Mouse (Mus musculus) liver, embryonic 14.5 days (tissue): Measurements from ENCODE around the gene Gap43. TPM values are rescaled to one million over a fixed set of nuclear protein-coding genes. Genes with fewer than 3 reads are reported as not detected.

Experiments used
- ATAC-seq: fragments of 200-750 bp; cut with Nextera tagmentation; 2 replicates; pipeline ENCODE4 v1.8.0; 2017; ENCODE audit warnings: moderate number of reproducible peaks, mild to moderate bottlenecking, moderate library complexity; ENCODE audit not compliant: insufficient read depth
- DNase-seq, 3 experiments: peaks; one replicate each; pipeline ENCODE4 v3.0.0-alpha.2; 2012 to 2013; ENCODE audit warnings: low read depth in 3 of 3, low spot score in 3 of 3
- H3K27ac ChIP-seq: fragments of 300-500 bp; sonication (generic); 2 replicates; pipeline ENCODE4 v1.5.1; 2014; ENCODE audit warnings: moderate library complexity, mild to moderate bottlenecking, control low read depth, inconsistent platforms
- H3K27me3 ChIP-seq: fragments of 300-500 bp; sonication (generic); 2 replicates; pipeline ENCODE4 v1.6.1; 2014; ENCODE audit warnings: mild to moderate bottlenecking, low read length, moderate library complexity; ENCODE audit not compliant: control insufficient read depth, insufficient read depth
- H3K36me3 ChIP-seq: fragments of 300-500 bp; sonication (generic); replicated peaks from 2 replicates; pipeline ENCODE4 v1.6.1; 2014; ENCODE audit warnings: low read depth; ENCODE audit not compliant: control insufficient read depth, insufficient read depth
- H3K4me1 ChIP-seq, 2 experiments: fragments of 200-500 bp in 1 of 2; fragments of 300-500 bp in 1 of 2; sonication (generic) in 1 of 2; replicated peaks; 2 replicates each; pipeline ENCODE4 v1.6.1; 2012 to 2014; ENCODE audit warnings: antibody characterized with exemption in 1 of 2, inconsistent platforms in 1 of 2, low read length in 1 of 2; ENCODE audit not compliant: control insufficient read depth in 2 of 2, insufficient read depth in 2 of 2
- H3K4me2 ChIP-seq: fragments of 300-500 bp; sonication (generic); 2 replicates; pipeline ENCODE4 v1.6.1; 2014; ENCODE audit warnings: low read depth, mild to moderate bottlenecking, control low read depth, moderate library complexity
- H3K4me3 ChIP-seq, 2 experiments: fragments of 200-500 bp in 1 of 2; fragments of 300-500 bp in 1 of 2; sonication (generic) in 1 of 2; 2 replicates each; pipeline ENCODE4 v1.5.1; 2012 to 2014; ENCODE audit warnings: low read depth in 2 of 2, low read length in 2 of 2, mild to moderate bottlenecking in 2 of 2, control low read depth in 1 of 2, inconsistent platforms in 1 of 2, moderate library complexity in 1 of 2; ENCODE audit not compliant: insufficient read depth in 1 of 2
- H3K9ac ChIP-seq: fragments of 300-500 bp; sonication (generic); replicated peaks from 2 replicates; pipeline ENCODE4 v1.6.1; 2014; ENCODE audit warnings: mild to moderate bottlenecking, control low read depth, moderate library complexity
- H3K9me3 ChIP-seq: fragments of 300-500 bp; sonication (generic); 2 replicates; pipeline ENCODE4 v1.6.1; 2016; ENCODE audit warnings: low read length, mixed read lengths; ENCODE audit not compliant: control insufficient read depth
- CTCF ChIP-seq: IDR thresholded peaks from 2 replicates; pipeline ENCODE4 v1.5.1; 2016; ENCODE audit warnings: antibody characterized with exemption, low read depth, control low read depth
- EP300 ChIP-seq: IDR thresholded peaks from 2 replicates; pipeline ENCODE4 v1.6.1; 2016; ENCODE audit warnings: antibody characterized with exemption, low read depth
- WGBS: fragments of 180-500 bp; shearing (Covaris S2); extraction: QIAGEN DNeasy Blood & Tissue Kit; methylation state at CpG from one replicate; pipeline ENCODE4 v1.1.7; 2014; ENCODE audit not compliant: insufficient replicate concordance; 5-methylcytosine and 5-hydroxymethylcytosine counted together
- polyA plus RNA-seq, 2 experiments: library from polyadenylated mRNA; depleted of rRNA in 1 of 2; stranded (reverse) in 1 of 2; unstranded in 1 of 2; fragments of >200 nt; fragmentation: Nextera tagmentation in 1 of 2; extraction: Ambion mirVana in 1 of 2; gene quantifications; 2 replicates each; pipeline versions ENCODE4 v1.2.1 to v1.2.3; 2012 to 2014

The Gap43 gene
- polyA plus RNA-seq, 2 experiments: 3.1 to 3.8 TPM

DNA sequence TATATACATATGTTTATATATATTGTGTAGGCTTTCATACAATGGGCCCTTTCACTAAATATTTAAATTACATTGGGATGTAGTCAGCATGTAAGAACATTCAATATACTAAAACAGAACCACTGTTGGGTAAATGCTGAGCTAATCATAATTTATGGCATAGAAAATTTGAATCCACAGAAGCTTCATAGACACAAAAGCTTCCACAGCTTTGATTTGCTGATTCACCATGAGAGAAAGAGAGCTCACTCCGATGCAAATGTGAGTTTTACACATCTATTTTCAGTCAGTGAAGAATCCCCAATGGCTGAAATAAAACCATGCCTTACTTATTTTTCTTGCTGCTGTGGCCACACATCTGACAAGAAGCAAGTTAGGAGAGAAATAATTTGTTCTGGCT lies 69.2 kb downstream of the Gap43 start:
- H3K4me1 ChIP-seq: no peaks in the 10 kb centered on the region
- 68% methylated on average over 1 of the region's 1 CpGs for WGBS
- no peaks in the 10 kb centered on the region for H3K36me3 ChIP-seq
- H3K27me3 ChIP-seq: no peaks in the 10 kb centered on the region
- no peak for DNase-seq
- no peak overlapping the region for H3K9ac ChIP-seq
- TF ChIP-seq EP300 (no peak), CTCF (no peak)
- no peak for ATAC-seq
- H3K4me3 ChIP-seq: no peak overlapping the region
- no peaks in the 10 kb centered on the region for H3K9me3 ChIP-seq
- H3K4me2 ChIP-seq: no peak overlapping the region
- H3K27ac ChIP-seq: no peak overlapping the region

GRCm38 (mm10) chr16:42269587-42269967 lies 70.9 kb downstream of the Gap43 start:
- H3K4me1 ChIP-seq: no peaks in the 10 kb centered on the region
- no peak overlapping the region for H3K4me3 ChIP-seq
- H3K9me3 ChIP-seq: no peaks in the 10 kb centered on the region
- TF ChIP-seq EP300 (no peak), CTCF (no peak)
- no peak overlapping the region for H3K27ac ChIP-seq
- ATAC-seq (no peak), DNase-seq (no peak)
- H3K9ac ChIP-seq: no peak overlapping the region
- 54% methylated on average over 2 of the region's 2 CpGs for WGBS
- H3K4me2 ChIP-seq: no peak overlapping the region
- H3K27me3 ChIP-seq: no peaks in the 10 kb centered on the region
- H3K36me3 ChIP-seq: no peaks in the 10 kb centered on the region

- ATAC-seq (no peak), DNase-seq (no peak)
- no peaks in the 10 kb centered on the region for H3K9me3 ChIP-seq
- no peaks in the 10 kb centered on the region for H3K4me1 ChIP-seq
- no peak overlapping the region for H3K27ac ChIP-seq
- TF ChIP-seq CTCF (no peak), EP300 (no peak)
- 31% methylated on average over 2 of the region's 2 CpGs for WGBS
- no peak overlapping the region for H3K4me2 ChIP-seq
- no peak overlapping the region for H3K4me3 ChIP-seq
- no peaks in the 10 kb centered on the region for H3K27me3 ChIP-seq
- no peaks in the 10 kb centered on the region for H3K36me3 ChIP-seq
- H3K9ac ChIP-seq: no peak overlapping the region
Observed at GRCm38 (mm10) chr16:42268843-42269586, 71.4 kb downstream of the Gap43 start.

DNA sequence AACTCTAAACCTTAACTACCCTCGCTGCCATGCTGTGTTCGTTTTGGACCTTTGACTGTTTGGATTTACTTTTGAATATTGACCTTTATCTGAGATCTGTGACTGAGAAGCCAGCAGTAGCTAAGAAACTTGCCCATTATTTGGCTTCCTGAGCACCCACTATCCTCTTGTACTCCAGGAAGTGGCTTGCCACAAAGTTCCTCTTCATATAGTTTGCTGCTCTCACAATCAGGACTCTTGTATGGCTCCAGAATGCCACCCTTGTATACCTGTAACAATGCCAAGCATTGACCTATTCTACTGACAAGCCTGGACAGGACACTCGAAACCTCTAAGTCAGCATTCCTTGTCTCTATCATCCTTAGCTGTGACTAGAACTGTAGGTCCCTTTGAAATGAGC lies 75.3 kb downstream of the Gap43 start:
- Histone ChIP-seq H3K9me3 (no peaks in the 10 kb centered on the region), H3K4me3 (no peak overlapping the region), H3K27ac (no peak overlapping the region), H3K9ac (no peak overlapping the region), H3K4me2 (no peak overlapping the region), H3K36me3 (no peaks in the 10 kb centered on the region), H3K4me1 (no peaks in the 10 kb centered on the region), H3K27me3 (no peaks in the 10 kb centered on the region)
- DNase-seq (no peak), ATAC-seq (no peak)
- 10% methylated on average over 3 of the region's 3 CpGs for WGBS
- no peak for TF ChIP-seq CTCF
- no peak for TF ChIP-seq EP300

DNA sequence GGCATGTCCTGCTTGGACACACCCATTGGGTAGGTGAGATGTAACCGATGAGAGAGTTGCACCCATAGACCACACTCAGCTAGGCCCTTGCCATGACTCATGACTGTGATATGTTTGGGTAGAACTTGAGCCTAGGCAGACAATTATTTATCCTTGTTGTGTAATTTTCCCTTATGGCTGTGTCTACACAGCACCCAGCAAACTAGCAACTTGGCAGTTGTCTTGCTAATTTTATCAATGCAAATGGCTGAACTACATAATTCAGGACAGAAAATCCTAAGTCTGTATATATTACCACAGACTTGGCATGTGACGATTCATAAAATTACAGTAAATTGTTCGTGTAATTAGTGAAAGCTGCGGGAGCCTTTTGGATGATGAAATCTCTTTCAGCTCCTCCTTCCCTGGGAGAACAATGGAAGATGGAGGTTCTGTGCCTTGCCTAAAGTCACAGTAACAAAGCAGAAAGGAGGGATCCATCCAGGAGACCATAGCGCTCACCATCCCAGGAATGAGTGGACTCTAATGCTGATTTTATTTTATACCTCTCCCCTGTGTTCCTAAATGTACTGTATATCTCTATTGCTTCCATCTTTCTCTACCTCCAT lies 77.4 kb downstream of the Gap43 start:
- no peak overlapping the region for H3K27ac ChIP-seq
- no peak for DNase-seq
- H3K9me3 ChIP-seq: no peaks in the 10 kb centered on the region
- H3K4me3 ChIP-seq: no peak overlapping the region
- no peaks in the 10 kb centered on the region for H3K27me3 ChIP-seq
- H3K4me2 ChIP-seq: no peak overlapping the region
- 72% methylated on average over 5 of the region's 5 CpGs for WGBS
- no peak for TF ChIP-seq EP300
- no peak for TF ChIP-seq CTCF
- ATAC-seq: no peak
- no peak overlapping the region for H3K9ac ChIP-seq
- no peaks in the 10 kb centered on the region for H3K36me3 ChIP-seq
- H3K4me1 ChIP-seq: no peaks in the 10 kb centered on the region
